Mouse (Mus musculus): Measurements from ENCODE around the gene Rilp. TPM values are rescaled to one million over a fixed set of nuclear protein-coding genes. Genes with fewer than 3 reads are reported as not detected.

Gene Rilp
- 1.4 and 1.5 TPM in 2 replicates for polyA plus RNA-seq (2015; fragmentation: Nextera tagmentation; extraction: Ambion mirVana)

GRCm38 (mm10) chr11:75509741-75510626, at the start of gene Rilp:
Rilp (plus strand) TSS chr11:75510094.
- Histone ChIP-seq H3K4me2 (peak within 1 kb of the TSS; percentile 76), H3K27me3 (no peaks in the 10 kb centered on the region), H3K9ac (peak within 1 kb of the TSS; percentile 73), H3K27ac (peak within 1 kb of the TSS; percentile 76), H3K4me3 (peak within 1 kb of the TSS; percentile 50), H3K4me1 (replicated peaks) (peaks cover 15% of the 10 kb centered on the region), H3K9me3 (no peaks in the 10 kb centered on the region), H3K36me3 (peaks cover 55% of the 10 kb centered on the region)
- WGBS, result 2% methylated on average over 43 of the region's 43 CpGs
- ATAC-seq (ENCODE audit: low FRiP score), result peak; percentile 86

- WGBS, result 2% methylated on average over 19 of the region's 19 CpGs
- H3K9ac ChIP-seq, result peak overlapping the region; percentile 61
- H3K4me2 ChIP-seq, result peak overlapping the region; percentile 62
- peak overlapping the region; percentile 76 for H3K4me3 ChIP-seq
- no peaks in the 10 kb centered on the region for H3K9me3 ChIP-seq
- H3K36me3 ChIP-seq, result peaks cover 10% of the 10 kb centered on the region
- no peaks in the 10 kb centered on the region for H3K27me3 ChIP-seq
- ATAC-seq (ENCODE audit: low FRiP score), result no peak
- H3K4me1 ChIP-seq (replicated peaks), result peaks cover 36% of the 10 kb centered on the region
- peak overlapping the region; percentile 87 for H3K27ac ChIP-seq
Observed at GRCm38 (mm10) chr11:75460103-75460843, 49.6 kb upstream of the Rilp start.

DNA sequence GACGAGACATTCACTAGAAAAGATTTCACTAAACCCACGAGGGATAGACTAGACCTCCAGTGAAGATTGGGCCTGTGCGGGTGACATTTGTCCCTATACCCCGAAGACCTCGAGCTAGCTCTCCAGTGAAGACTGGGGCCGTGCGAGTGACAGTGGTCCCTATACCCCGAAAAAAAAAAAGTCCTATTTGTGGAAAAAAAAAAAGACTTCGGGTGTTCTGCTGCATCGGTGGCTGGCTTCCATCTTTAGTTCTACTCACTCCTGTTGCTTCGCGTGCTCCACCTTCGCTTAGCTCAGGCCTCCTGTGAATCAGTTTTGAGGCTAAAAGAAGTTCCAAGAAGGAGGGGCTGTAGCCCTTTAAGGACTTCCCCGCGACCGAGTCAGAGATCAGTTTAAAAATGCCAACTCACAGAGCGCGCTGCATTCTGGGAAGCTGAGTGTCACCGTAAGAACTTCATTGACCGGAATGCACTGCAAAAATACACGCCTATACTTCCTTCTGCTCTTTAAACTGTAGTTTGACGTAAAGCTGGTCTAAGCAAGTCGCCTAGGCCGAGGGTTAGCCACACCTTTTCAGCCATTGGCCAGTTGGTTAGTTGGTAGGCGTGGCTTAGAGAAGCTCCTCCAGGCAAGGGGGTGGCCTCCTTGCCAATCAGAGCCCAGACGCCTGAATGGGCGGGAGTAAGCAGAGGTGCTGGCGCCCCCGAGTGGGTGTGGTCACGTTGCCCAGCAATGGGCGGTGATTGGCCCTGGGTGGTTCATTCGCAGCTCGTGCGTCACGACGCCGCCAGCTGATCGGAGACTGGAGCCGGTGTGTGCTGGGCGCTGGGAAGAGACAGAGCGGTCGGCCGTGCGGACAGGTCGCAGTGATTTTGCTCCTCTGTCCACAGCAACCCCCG, 48.8 kb upstream of the Rilp start, which contains the start of gene Tlcd2:
Tlcd2 (plus strand) TSS at position 872 of the 899 bp plus-strand sequence.
- under 1% methylated on average over 46 of the region's 46 CpGs for WGBS
- Histone ChIP-seq H3K36me3 (peaks cover 17% of the 10 kb centered on the region), H3K9me3 (no peaks in the 10 kb centered on the region), H3K4me1 (replicated peaks) (peaks cover 36% of the 10 kb centered on the region), H3K4me2 (peak within 1 kb of the TSS; percentile 98), H3K27ac (peak within 1 kb of the TSS; percentile 87), H3K27me3 (no peaks in the 10 kb centered on the region), H3K4me3 (peak within 1 kb of the TSS; percentile 76), H3K9ac (peak within 1 kb of the TSS; percentile 81)
- ATAC-seq (ENCODE audit: low FRiP score), result peak; percentile 96

GRCm38 (mm10) chr11:75461743-75462252, 48.1 kb upstream of the Rilp start:
- Histone ChIP-seq H3K9ac (peak overlapping the region; percentile 81), H3K27ac (peak overlapping the region; percentile 78), H3K4me1 (replicated peaks) (peaks cover 36% of the 10 kb centered on the region), H3K36me3 (peaks cover 20% of the 10 kb centered on the region), H3K4me3 (peak overlapping the region; percentile 76), H3K9me3 (no peaks in the 10 kb centered on the region), H3K4me2 (peak overlapping the region; percentile 98), H3K27me3 (0 out of 2 replicates have a peak, but pooled peaks cover 1% of the 10 kb centered on the region)
- ATAC-seq (ENCODE audit: low FRiP score), result peak; percentile 50
- under 1% methylated on average over 30 of the region's 30 CpGs for WGBS

DNA sequence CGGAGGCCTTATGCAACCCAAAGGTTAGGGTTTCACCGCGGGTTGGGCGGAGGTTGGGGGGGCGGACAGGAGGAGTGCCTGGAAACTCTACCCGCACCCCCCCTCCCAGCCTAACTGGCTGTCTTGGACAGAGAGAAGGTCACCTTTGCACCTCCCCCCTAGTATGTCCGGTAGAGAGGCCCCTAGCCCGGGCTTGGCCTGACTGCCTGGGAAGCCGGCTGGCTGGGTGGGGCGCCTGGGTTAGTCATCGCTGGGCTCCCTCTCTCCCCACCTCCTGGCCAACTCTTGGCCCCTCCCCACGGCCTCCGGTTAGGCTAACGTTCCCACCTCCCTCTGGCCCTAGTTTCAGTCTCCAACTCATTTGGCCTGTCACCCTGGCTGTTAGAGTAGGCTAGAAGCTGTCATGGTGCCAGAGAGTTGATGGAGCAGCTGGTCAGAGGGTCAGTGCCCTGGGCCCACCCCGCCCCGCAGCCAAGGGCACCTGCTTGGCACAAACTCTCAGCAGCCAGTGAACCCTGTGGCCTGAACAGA, 47.6 kb upstream of the Rilp start:
- Histone ChIP-seq H3K4me2 (peak overlapping the region; percentile 98), H3K9me3 (no peaks in the 10 kb centered on the region), H3K27ac (peak overlapping the region; percentile 78), H3K36me3 (peaks cover 23% of the 10 kb centered on the region), H3K4me1 (replicated peaks) (peaks cover 36% of the 10 kb centered on the region), H3K27me3 (0 out of 2 replicates have a peak, but pooled peaks cover 5% of the 10 kb centered on the region), H3K9ac (peak overlapping the region; percentile 81), H3K4me3 (peak overlapping the region; percentile 76)
- ATAC-seq (ENCODE audit: low FRiP score), result no peak
- WGBS, result 6% methylated on average over 14 of the region's 16 CpGs

- ATAC-seq (ENCODE audit: low FRiP score), result no peak
- H3K9ac ChIP-seq, result peak overlapping the region; percentile 81; the same call in 1 of the 2 replicates
- WGBS, result 7% methylated on average over 9 of the region's 9 CpGs
Observed at GRCm38 (mm10) chr11:75462865-75463336, 47.0 kb upstream of the Rilp start.

GRCm38 (mm10) chr11:75463624-75464023, 46.3 kb upstream of the Rilp start:
- no peak for ATAC-seq (ENCODE audit: low FRiP score)
- Histone ChIP-seq H3K27ac (no peak overlapping the region), H3K4me1 (replicated peaks) (peaks cover 44% of the 10 kb centered on the region), H3K36me3 (peaks cover 23% of the 10 kb centered on the region), H3K4me2 (no peak overlapping the region; the same call in 1 of the 2 replicates), H3K9me3 (no peaks in the 10 kb centered on the region), H3K9ac (no peak overlapping the region), H3K27me3 (0 out of 2 replicates have a peak, but pooled peaks cover 14% of the 10 kb centered on the region), H3K4me3 (no peak overlapping the region)
- 76% methylated on average over 4 of the region's 4 CpGs for WGBS

More at GRCm38 (mm10) chr11:75462865-75463336, 47.0 kb upstream of the Rilp start:
- peaks cover 23% of the 10 kb centered on the region for H3K36me3 ChIP-seq
- no peaks in the 10 kb centered on the region for H3K9me3 ChIP-seq
- H3K27me3 ChIP-seq, result 0 out of 2 replicates have a peak, but pooled peaks cover 8% of the 10 kb centered on the region
- peak overlapping the region; percentile 76 for H3K4me3 ChIP-seq
- H3K4me2 ChIP-seq, result peak overlapping the region; percentile 98
- peaks cover 42% of the 10 kb centered on the region for H3K4me1 ChIP-seq (replicated peaks)
- peak overlapping the region; percentile 78; the same call in 1 of the 2 replicates for H3K27ac ChIP-seq

DNA sequence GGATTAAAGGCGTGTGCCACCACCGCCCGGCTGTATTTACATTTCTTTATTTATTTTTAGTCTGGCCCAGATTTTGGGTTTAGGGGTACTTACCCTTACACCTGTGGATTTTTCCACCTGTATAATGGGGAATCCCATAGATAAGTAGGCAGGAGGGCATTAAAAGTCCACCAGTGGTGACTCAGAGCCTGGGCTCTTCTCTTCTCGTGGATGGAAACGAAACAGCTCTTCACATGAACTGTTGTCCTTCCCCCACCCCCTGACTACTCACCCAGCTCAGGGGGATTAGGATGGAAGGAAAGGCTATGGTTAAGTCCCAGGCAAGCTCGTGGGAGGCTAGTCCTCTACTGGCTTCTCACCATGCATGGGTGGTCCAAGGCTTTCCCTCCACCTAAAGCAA, 45.5 kb upstream of the Rilp start:
- 0 out of 2 replicates have a peak, but pooled peaks cover 16% of the 10 kb centered on the region for H3K27me3 ChIP-seq
- no peak overlapping the region for H3K9ac ChIP-seq
- no peak overlapping the region for H3K4me2 ChIP-seq
- peaks cover 23% of the 10 kb centered on the region for H3K36me3 ChIP-seq
- H3K9me3 ChIP-seq, result no peaks in the 10 kb centered on the region
- 89% methylated on average over 6 of the region's 6 CpGs for WGBS
- H3K27ac ChIP-seq, result no peak overlapping the region
- no peak overlapping the region for H3K4me3 ChIP-seq
- no peak for ATAC-seq (ENCODE audit: low FRiP score)
- peaks cover 42% of the 10 kb centered on the region for H3K4me1 ChIP-seq (replicated peaks)

- WGBS, result 90% methylated on average over 6 of the region's 6 CpGs
- no peaks in the 10 kb centered on the region for H3K9me3 ChIP-seq
- no peak for ATAC-seq (ENCODE audit: low FRiP score)
- no peak overlapping the region for H3K9ac ChIP-seq
- no peak overlapping the region for H3K4me3 ChIP-seq
- H3K36me3 ChIP-seq, result peaks cover 23% of the 10 kb centered on the region
- H3K4me1 ChIP-seq (replicated peaks), result peaks cover 36% of the 10 kb centered on the region
- 0 out of 2 replicates have a peak, but pooled peaks cover 19% of the 10 kb centered on the region for H3K27me3 ChIP-seq
- no peak overlapping the region for H3K4me2 ChIP-seq
- no peak overlapping the region for H3K27ac ChIP-seq
Observed at GRCm38 (mm10) chr11:75465051-75465450, 44.8 kb upstream of the Rilp start.

GRCm38 (mm10) chr11:75466731-75467505, 43.0 kb upstream of the Rilp start:
- H3K27ac ChIP-seq, result no peak overlapping the region
- 0 out of 2 replicates have a peak, but pooled peaks cover 19% of the 10 kb centered on the region for H3K27me3 ChIP-seq
- no peaks in the 10 kb centered on the region for H3K9me3 ChIP-seq
- peaks cover 26% of the 10 kb centered on the region for H3K4me1 ChIP-seq (replicated peaks)
- 96% methylated on average over 4 of the region's 4 CpGs for WGBS
- H3K36me3 ChIP-seq, result peaks cover 23% of the 10 kb centered on the region
- H3K4me3 ChIP-seq, result no peak overlapping the region
- ATAC-seq (ENCODE audit: low FRiP score), result no peak
- H3K4me2 ChIP-seq, result no peak overlapping the region
- H3K9ac ChIP-seq, result no peak overlapping the region

Data from hindbrain, embryonic 13.5 days (tissue).